Mouse (Mus musculus) cerebellum, adult 11-12 months (tissue): ENCODE results near the gene Tmem91.
A peak's percentile ranks its signal among the peaks of the same experiment; 100 is the strongest.

Experiments used
- DNase-seq: peaks from one replicate; pipeline ENCODE4 v3.0.0; 2022

Gene Tmem91

GRCm38 (mm10) chr7:25669158-25669557 is 5.8 kb downstream of the Tmem91 start:
- no peak for DNase-seq

- no peak for DNase-seq
Observed at GRCm38 (mm10) chr7:25666381-25666780, 8.6 kb downstream of the Tmem91 start.

GRCm38 (mm10) chr7:25658657-25659472 is 16.1 kb downstream of the Tmem91 start, which contains the start of the genes Bckdha and Exosc5:
Bckdha (minus strand) TSS chr7:25658981.
Exosc5 (plus strand) TSS chr7:25659164.
- peak; percentile 100 for DNase-seq

- DNase-seq = peak; percentile 53
Observed at GRCm38 (mm10) chr7:25657785-25658184, 17.2 kb downstream of the Tmem91 start.

- peak; percentile 70 for DNase-seq
Observed at GRCm38 (mm10) chr7:25655601-25656428, 19.2 kb downstream of the Tmem91 start.

- no peak for DNase-seq
Observed at GRCm38 (mm10) chr7:25652244-25652759, 22.7 kb downstream of the Tmem91 start.

GRCm38 (mm10) chr7:25651281-25651680 is 23.7 kb downstream of the Tmem91 start:
- no peak for DNase-seq

- no peak for DNase-seq
Observed at GRCm38 (mm10) chr7:25649839-25650238, 25.1 kb downstream of the Tmem91 start.

- DNase-seq = no peak
Observed at GRCm38 (mm10) chr7:25647574-25648123, 27.3 kb downstream of the Tmem91 start.

- DNase-seq = no peak
Observed at GRCm38 (mm10) chr7:25645074-25645473, 29.9 kb downstream of the Tmem91 start.

- no peak for DNase-seq
Observed at GRCm38 (mm10) chr7:25644631-25645030, 30.3 kb downstream of the Tmem91 start.

GRCm38 (mm10) chr7:25644136-25644535 is 30.8 kb downstream of the Tmem91 start:
- DNase-seq = no peak

GRCm38 (mm10) chr7:25639754-25640153 is 35.2 kb downstream of the Tmem91 start:
- peak; percentile 74 for DNase-seq

GRCm38 (mm10) chr7:25637099-25637498 is 37.9 kb downstream of the Tmem91 start:
- DNase-seq = no peak

- no peak for DNase-seq
Observed at GRCm38 (mm10) chr7:25636373-25636772, 38.6 kb downstream of the Tmem91 start.

- no peak for DNase-seq
Observed at GRCm38 (mm10) chr7:25632679-25633078, 42.3 kb downstream of the Tmem91 start.

- no peak for DNase-seq
Observed at GRCm38 (mm10) chr7:25628323-25628620, 46.7 kb downstream of the Tmem91 start.

- DNase-seq = peak; percentile 38
Observed at GRCm38 (mm10) chr7:25627431-25628322, 47.3 kb downstream of the Tmem91 start.

GRCm38 (mm10) chr7:25626509-25627430 is 48.2 kb downstream of the Tmem91 start, which contains the start of gene B3gnt8:
B3gnt8 (plus strand) TSS chr7:25626654.
- DNase-seq = peak; percentile 73

- DNase-seq = peak; percentile 45
Observed at GRCm38 (mm10) chr7:25625594-25626250, 49.2 kb downstream of the Tmem91 start.

GRCm38 (mm10) chr7:25624851-25625250 is 50.1 kb downstream of the Tmem91 start:
- DNase-seq = no peak
